Comparison of ENCODE assay signal across 8 mouse cellular contexts in the genomic region with DNA sequence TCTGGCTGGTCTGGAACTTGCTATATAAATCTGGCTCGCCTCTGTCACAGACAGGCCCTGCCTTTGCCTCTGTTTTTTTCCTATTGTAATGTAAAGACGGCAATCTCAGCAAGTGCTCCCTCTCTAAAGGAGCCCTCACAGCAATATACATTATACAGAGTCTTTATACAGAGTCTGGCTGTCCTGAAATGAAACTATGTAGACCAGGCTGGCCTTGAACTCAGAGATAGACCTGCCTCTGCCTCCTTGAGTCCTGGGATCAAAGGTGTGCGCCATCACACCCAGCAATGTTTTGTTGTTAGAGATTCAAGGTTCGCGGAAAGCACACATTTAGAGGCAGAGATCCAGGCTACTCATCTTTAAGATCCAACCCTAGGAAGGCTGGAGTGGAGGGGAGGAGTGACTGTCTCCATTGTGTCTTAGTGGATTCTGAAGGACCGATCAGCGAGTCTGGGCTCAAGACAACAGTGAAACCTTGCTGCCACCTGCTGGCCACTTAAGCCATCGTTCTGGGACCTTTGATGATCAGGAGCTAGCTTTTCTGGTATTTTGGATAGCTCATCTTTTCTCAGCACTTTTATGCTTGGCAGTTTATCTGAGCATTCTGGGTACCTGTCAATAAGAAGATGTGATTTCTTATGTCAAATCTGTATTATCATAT. TPM values are rescaled to one million over a fixed set of nuclear protein-coding genes. Genes with fewer than 3 reads are reported as not detected.
A peak's percentile ranks its signal among the peaks of the same experiment; 100 is the strongest.
DNase-seq lines count a peak whose midpoint lies in the region; ATAC-seq lines count a peak whose summit lies in the region.

No protein-coding gene starts in this region.

- ATAC-seq in common myeloid progenitor, adult 5-6 weeks (replicated peaks; ENCODE audit: low read depth, poor library complexity, severe bottlenecking): peak; percentile 77
- peak; percentile 86 for ATAC-seq in midbrain, embryonic 16.5 days

- H3K9ac ChIP-seq in midbrain, embryonic 16.5 days (ENCODE audit: low read depth, low read length): no peak overlapping the region

- H3K27ac ChIP-seq in midbrain, embryonic 16.5 days (ENCODE audit: low read length): no peak overlapping the region

- no peaks in the 10 kb centered on the region for H3K27me3 ChIP-seq in midbrain, embryonic 16.5 days (ENCODE audit: control insufficient read depth, insufficient read depth, low read depth, low read length)

- no peak overlapping the region for H3K4me3 ChIP-seq in midbrain, embryonic 16.5 days (ENCODE audit: low read depth, low read length)

- intact Hi-C loops in left cerebral cortex, postnatal 4 days (cut with DNase I): no loop called here

- H3K4me1 ChIP-seq in midbrain, embryonic 16.5 days (ENCODE audit: control insufficient read depth, insufficient read depth, low read length): no peaks in the 10 kb centered on the region

- 37% methylated on average over 8 of the region's 8 CpGs for WGBS in midbrain, embryonic 16.5 days

- H3K36me3 ChIP-seq in midbrain, embryonic 16.5 days (ENCODE audit: control insufficient read depth, insufficient read depth, low read length): no peaks in the 10 kb centered on the region

- no peak overlapping the region for H3K4me2 ChIP-seq in midbrain, embryonic 16.5 days (ENCODE audit: low read length)

- peak; percentile 95 for DNase-seq in 3T3-L1 (ENCODE audit: low read depth, low spot score)
- DNase-seq in adrenal gland, adult (ENCODE audit: inconsistent age in 2 of 2, low spot score in 1 of 2): peak; percentile 77 to 92
- DNase-seq in gastrocnemius, postnatal 10 days: peak; percentile 77
- DNase-seq in kidney, adult 18-20 months: peak; percentile 78
- peak; percentile 83 for DNase-seq in left cerebral cortex, postnatal 4 days
- peak; percentile 41 for DNase-seq in spleen, adult 12 weeks (ENCODE audit: low spot score)

- no peaks in the 10 kb centered on the region for H3K9me3 ChIP-seq in midbrain, embryonic 16.5 days (replicated peaks; ENCODE audit: control insufficient read depth, low read length, poor library complexity, severe bottlenecking)

RNA-seq across cellular contexts. Expression of gene Sod1, which starts 34.5 kb away (rescaled TPM):
- total RNA-seq in common myeloid progenitor, adult 5-6 weeks (2017): 776 and 837 TPM in 2 replicates
- 100 to 1,000 TPM; 299 to 300 TPM for total RNA-seq in gastrocnemius, postnatal 10 days (2021)
- total RNA-seq in left cerebral cortex, postnatal 4 days (2021): 100 to 1,000 TPM; 360 to 383 TPM
- polyA plus RNA-seq in midbrain, embryonic 16.5 days (2015; fragmentation: Nextera tagmentation; extraction: Ambion mirVana): 840 and 889 TPM in 2 replicates

RNA-seq across cellular contexts. Expression of gene Tiam1, which starts 42.5 kb away (rescaled TPM):
- total RNA-seq in common myeloid progenitor, adult 5-6 weeks (2017): 29.2 and 34.5 TPM in 2 replicates
- 10 to 100 TPM in 1 of 2 experiments, 1 to 10 TPM in 1; 9.7 to 11.0 TPM for total RNA-seq in gastrocnemius, postnatal 10 days (2021)
- 10 to 100 TPM; 58.8 to 64.4 TPM for total RNA-seq in left cerebral cortex, postnatal 4 days (2021)
- 23.5 and 30.5 TPM in 2 replicates for polyA plus RNA-seq in midbrain, embryonic 16.5 days (2015; fragmentation: Nextera tagmentation; extraction: Ambion mirVana)

Comparison
In these comparisons a context has a peak if more than half of its experiments do, and no peak if none do; other contexts are left out.
1. DNase-seq: peak in every context shown above with its lines; median percentile 95 in 3T3-L1; 84 in adrenal gland, adult; 83 in left cerebral cortex, postnatal 4 days; 78 in kidney, adult 18-20 months; 77 in gastrocnemius, postnatal 10 days; 41 in spleen, adult 12 weeks.